Mouse (Mus musculus) hindbrain, embryonic 16.5 days (tissue): ENCODE measurements around the gene Ggt5. TPM values are rescaled to one million over a fixed set of nuclear protein-coding genes. Genes with fewer than 3 reads are reported as not detected.

Source experiments
- ATAC-seq: fragments of 200-750 bp; cut with Nextera tagmentation; 2 replicates; pipeline ENCODE4 v1.8.0; 2017; ENCODE audit warnings: moderate TSS enrichment, moderate library complexity
- H3K27ac ChIP-seq: fragments of 300-500 bp; sonication (generic); 2 replicates; pipeline ENCODE4 v1.5.1; 2014; ENCODE audit warnings: low read depth, mild to moderate bottlenecking, control low read depth, low read length, moderate library complexity
- H3K27me3 ChIP-seq: fragments of 300-500 bp; sonication (generic); replicated peaks from 2 replicates; pipeline ENCODE4 v1.6.1; 2014; ENCODE audit warnings: low read length; ENCODE audit not compliant: control insufficient read depth, insufficient read depth
- H3K36me3 ChIP-seq: fragments of 300-500 bp; sonication (generic); 2 replicates; pipeline ENCODE4 v1.6.1; 2014; ENCODE audit warnings: mild to moderate bottlenecking, low read length, moderate library complexity, mixed read lengths; ENCODE audit not compliant: control insufficient read depth, insufficient read depth
- H3K4me1 ChIP-seq: fragments of 300-500 bp; sonication (generic); 2 replicates; pipeline ENCODE4 v1.6.1; 2014; ENCODE audit warnings: low read depth, low read length; ENCODE audit not compliant: control insufficient read depth, insufficient read depth
- H3K4me2 ChIP-seq: fragments of 300-500 bp; sonication (generic); 2 replicates; pipeline ENCODE4 v1.6.1; 2014; ENCODE audit warnings: mild to moderate bottlenecking, low read length, control low read depth, moderate library complexity
- H3K4me3 ChIP-seq: fragments of 300-500 bp; sonication (generic); 2 replicates; pipeline ENCODE4 v1.5.1; 2014; ENCODE audit warnings: mild to moderate bottlenecking, low read length, control low read depth, moderate library complexity
- H3K9ac ChIP-seq: fragments of 300-500 bp; sonication (generic); 2 replicates; pipeline ENCODE4 v1.6.1; 2014; ENCODE audit warnings: low read depth, mild to moderate bottlenecking, control low read depth, low read length, moderate library complexity
- H3K9me3 ChIP-seq: fragments of 300-500 bp; sonication (generic); 2 replicates; pipeline ENCODE4 v1.6.1; 2014; ENCODE audit warnings: mild to moderate bottlenecking, low read length, moderate library complexity; ENCODE audit not compliant: control insufficient read depth
- WGBS: fragments of 180-500 bp; shearing (Covaris S2); extraction: QIAGEN DNeasy Blood & Tissue Kit; methylation state at CpG from one replicate; pipeline ENCODE4 v1.1.7; 2014; 5-methylcytosine and 5-hydroxymethylcytosine counted together
- polyA plus RNA-seq: library from polyadenylated mRNA; unstranded; fragments of >200 nt; fragmentation: Nextera tagmentation; extraction: Ambion mirVana; gene quantifications from 2 replicates; pipeline ENCODE4 v1.2.1, GENCODE M21; 2015

The Ggt5 gene
- polyA plus RNA-seq, 1 experiment from 2014 or later: 3.5 TPM

- H3K27ac ChIP-seq: no peak overlapping the region
- 88% methylated on average over 11 of the region's 11 CpGs for WGBS
- H3K36me3 ChIP-seq: no peaks in the 10 kb centered on the region
Observed at GRCm38 (mm10) chr10:75637711-75638110, 48.6 kb downstream of the Ggt5 start.

GRCm38 (mm10) chr10:75641721-75642222 lies 52.6 kb downstream of the Ggt5 start:
- H3K4me2 ChIP-seq: no peak overlapping the region
- no peak overlapping the region for H3K9ac ChIP-seq
- H3K9me3 ChIP-seq: no peaks in the 10 kb centered on the region
- no peaks in the 10 kb centered on the region for H3K27me3 ChIP-seq
- H3K36me3 ChIP-seq: peaks cover 6% of the 10 kb centered on the region; the same call in 1 of the 2 replicates
- WGBS: 91% methylated on average over 7 of the region's 7 CpGs
- no peak overlapping the region for H3K4me3 ChIP-seq
- H3K27ac ChIP-seq: no peak overlapping the region
- peaks cover 12% of the 10 kb centered on the region for H3K4me1 ChIP-seq
- ATAC-seq: no peak

More at GRCm38 (mm10) chr10:75637711-75638110, 48.6 kb downstream of the Ggt5 start:
- Histone ChIP-seq H3K27me3 (no peaks in the 10 kb centered on the region), H3K4me1 (no peaks in the 10 kb centered on the region), H3K4me2 (no peak overlapping the region), H3K9me3 (no peaks in the 10 kb centered on the region), H3K9ac (no peak overlapping the region), H3K4me3 (no peak overlapping the region)
- no peak for ATAC-seq

GRCm38 (mm10) chr10:75642436-75642835 lies 53.3 kb downstream of the Ggt5 start:
- no peak for ATAC-seq
- no peak overlapping the region for H3K4me2 ChIP-seq
- H3K27me3 ChIP-seq: no peaks in the 10 kb centered on the region
- peaks cover 6% of the 10 kb centered on the region; the same call in 1 of the 2 replicates for H3K36me3 ChIP-seq
- H3K9ac ChIP-seq: peak overlapping the region; percentile 11; the same call in 1 of the 2 replicates
- WGBS: 77% methylated on average over 9 of the region's 9 CpGs
- H3K4me3 ChIP-seq: no peak overlapping the region
- peaks cover 12% of the 10 kb centered on the region for H3K4me1 ChIP-seq
- H3K9me3 ChIP-seq: no peaks in the 10 kb centered on the region
- no peak overlapping the region for H3K27ac ChIP-seq

GRCm38 (mm10) chr10:75642891-75643290 lies 53.8 kb downstream of the Ggt5 start:
- H3K4me1 ChIP-seq: peaks cover 17% of the 10 kb centered on the region
- H3K9me3 ChIP-seq: no peaks in the 10 kb centered on the region
- no peak overlapping the region for H3K27ac ChIP-seq
- H3K4me2 ChIP-seq: 0 out of 2 replicates have a peak overlapping the region, but pooled peaks have one; percentile 36
- 85% methylated on average over 2 of the region's 2 CpGs for WGBS
- H3K4me3 ChIP-seq: no peak overlapping the region
- H3K9ac ChIP-seq: peak overlapping the region; percentile 45; the same call in 1 of the 2 replicates
- no peaks in the 10 kb centered on the region for H3K27me3 ChIP-seq
- peaks cover 6% of the 10 kb centered on the region; the same call in 1 of the 2 replicates for H3K36me3 ChIP-seq
- no peak for ATAC-seq

- WGBS: 4% methylated on average over 11 of the region's 11 CpGs
- peaks cover 18% of the 10 kb centered on the region for H3K4me1 ChIP-seq
- no peaks in the 10 kb centered on the region for H3K27me3 ChIP-seq
- H3K4me3 ChIP-seq: peak within 1 kb of the TSS; percentile 2; the same call in 1 of the 2 replicates
- H3K27ac ChIP-seq: peak within 1 kb of the TSS; percentile 45; the same call in 1 of the 2 replicates
- H3K9ac ChIP-seq: peak within 1 kb of the TSS; percentile 45
- peaks cover 6% of the 10 kb centered on the region; the same call in 1 of the 2 replicates for H3K36me3 ChIP-seq
- no peaks in the 10 kb centered on the region for H3K9me3 ChIP-seq
- peak; percentile 78 for ATAC-seq
- peak within 1 kb of the TSS; percentile 36 for H3K4me2 ChIP-seq
Observed at GRCm38 (mm10) chr10:75643741-75644343, 54.7 kb downstream of the Ggt5 start, which contains the start of gene Susd2. Susd2 (minus strand) TSS chr10:75644008.

GRCm38 (mm10) chr10:75645616-75646015 lies 56.5 kb downstream of the Ggt5 start:
- no peak overlapping the region for H3K4me2 ChIP-seq
- WGBS: 94% methylated on average over 8 of the region's 8 CpGs
- peaks cover 10% of the 10 kb centered on the region for H3K36me3 ChIP-seq

GRCm38 (mm10) chr10:75646406-75646805 lies 57.3 kb downstream of the Ggt5 start:
- no peak overlapping the region for H3K4me3 ChIP-seq
- no peaks in the 10 kb centered on the region for H3K9me3 ChIP-seq
- 86% methylated on average over 6 of the region's 6 CpGs for WGBS
- no peak for ATAC-seq
- no peak overlapping the region for H3K9ac ChIP-seq
- no peak overlapping the region for H3K4me2 ChIP-seq
- H3K4me1 ChIP-seq: peaks cover 18% of the 10 kb centered on the region
- H3K27ac ChIP-seq: no peak overlapping the region
- peaks cover 14% of the 10 kb centered on the region for H3K36me3 ChIP-seq
- H3K27me3 ChIP-seq: no peaks in the 10 kb centered on the region

More at GRCm38 (mm10) chr10:75645616-75646015, 56.5 kb downstream of the Ggt5 start:
- Histone ChIP-seq H3K27me3 (no peaks in the 10 kb centered on the region), H3K9ac (no peak overlapping the region), H3K4me1 (peaks cover 18% of the 10 kb centered on the region), H3K9me3 (no peaks in the 10 kb centered on the region), H3K27ac (no peak overlapping the region), H3K4me3 (no peak overlapping the region)
- ATAC-seq: no peak

GRCm38 (mm10) chr10:75647362-75647761 lies 58.2 kb downstream of the Ggt5 start:
- Histone ChIP-seq H3K27me3 (no peaks in the 10 kb centered on the region), H3K27ac (peak overlapping the region; percentile 49; the same call in 1 of the 2 replicates), H3K4me2 (no peak overlapping the region), H3K4me3 (no peak overlapping the region), H3K4me1 (peaks cover 18% of the 10 kb centered on the region), H3K36me3 (peaks cover 23% of the 10 kb centered on the region), H3K9ac (no peak overlapping the region), H3K9me3 (no peaks in the 10 kb centered on the region)
- 73% methylated on average over 3 of the region's 3 CpGs for WGBS
- peak; percentile 64 for ATAC-seq

GRCm38 (mm10) chr10:75648091-75648490 lies 59.0 kb downstream of the Ggt5 start:
- Histone ChIP-seq H3K27ac (peak overlapping the region; percentile 49; the same call in 1 of the 2 replicates), H3K9me3 (no peaks in the 10 kb centered on the region), H3K9ac (no peak overlapping the region), H3K27me3 (no peaks in the 10 kb centered on the region), H3K4me1 (peaks cover 18% of the 10 kb centered on the region), H3K4me2 (no peak overlapping the region), H3K36me3 (peaks cover 30% of the 10 kb centered on the region), H3K4me3 (no peak overlapping the region)
- WGBS: 90% methylated on average over 6 of the region's 6 CpGs
- ATAC-seq: no peak
